Mouse (Mus musculus) liver, adult 2 months (tissue): ENCODE results near the gene Fam124b. TPM values are rescaled to one million over a fixed set of nuclear protein-coding genes. Genes with fewer than 3 reads are reported as not detected.

Experiments used
- DNase-seq: peaks from one replicate; pipeline ENCODE4 v3.0.0-alpha.2; 2011; ENCODE audit warnings: low read depth, low spot score; ENCODE audit errors: extremely low read depth
- H3K27ac ChIP-seq: fragments of 200-500 bp; replicated peaks from 2 replicates; pipeline ENCODE4 v1.5.1; 2012; ENCODE audit warnings: low read depth, mild to moderate bottlenecking, control low read depth, inconsistent platforms, low read length; ENCODE audit not compliant: insufficient read depth
- H3K27me3 ChIP-seq: fragments of 200-500 bp; 2 replicates; pipeline ENCODE4 v1.6.1; 2012; ENCODE audit warnings: mild to moderate bottlenecking, moderate library complexity, low read length, inconsistent platforms; ENCODE audit not compliant: control insufficient read depth, insufficient read depth
- H3K36me3 ChIP-seq: fragments of 200-500 bp; 2 replicates; pipeline ENCODE4 v1.6.1; 2012; ENCODE audit warnings: low read length, inconsistent platforms; ENCODE audit not compliant: control insufficient read depth, insufficient read depth
- H3K4me1 ChIP-seq: fragments of 200-500 bp; 2 replicates; pipeline ENCODE4 v1.6.1; 2011; ENCODE audit warnings: low read length; ENCODE audit not compliant: control insufficient read depth, insufficient read depth
- H3K4me3 ChIP-seq: fragments of 200-500 bp; 2 replicates; pipeline ENCODE4 v1.5.1; 2011; ENCODE audit warnings: low read depth, mild to moderate bottlenecking, control low read depth, low read length, moderate library complexity; ENCODE audit not compliant: insufficient read depth
- H3K79me2 ChIP-seq: fragments of 200-500 bp; 2 replicates; pipeline ENCODE4 v1.6.1; 2012; ENCODE audit warnings: inconsistent platforms, mild to moderate bottlenecking, low read length, moderate library complexity; ENCODE audit not compliant: control insufficient read depth, insufficient read depth
- H3K9ac ChIP-seq: fragments of 200-500 bp; 2 replicates; pipeline ENCODE4 v1.6.1; 2012; ENCODE audit warnings: low read depth, mild to moderate bottlenecking, control low read depth, inconsistent platforms, low read length
- CTCF ChIP-seq: fragments of 200-500 bp; IDR thresholded peaks from 2 replicates; pipeline ENCODE4 v1.5.1; 2011; ENCODE audit warnings: low read depth, low read length, control low read depth
- POLR2A ChIP-seq: fragments of 200-500 bp; IDR thresholded peaks from 2 replicates; pipeline ENCODE4 v1.6.1; 2011; ENCODE audit warnings: low read length, control low read depth; ENCODE audit not compliant: insufficient read depth; ENCODE audit errors: extremely low read depth
- WGBS: fragments of 180-500 bp; shearing (Covaris S2); methylation state at CpG from one replicate; pipeline ENCODE4 v1.1.7; 2018; 5-methylcytosine and 5-hydroxymethylcytosine counted together
- polyA plus RNA-seq: library from polyadenylated mRNA; depleted of rRNA; stranded (reverse); fragments of >200 nt; gene quantifications from 2 replicates; pipeline ENCODE4 v1.2.3, GENCODE M21; 2012
- total RNA-seq: library from RNA; depleted of rRNA; stranded (reverse); fragments of >200 nt; gene quantifications from 2 replicates; pipeline ENCODE4 v1.2.3, GENCODE M21; 2014

The Fam124b gene
- total and polyA plus RNA-seq, 2 experiments = not detected

GRCm38 (mm10) chr1:80230612-80231011, 12.3 kb upstream of the Fam124b start:
- H3K4me1 ChIP-seq = no peaks in the 10 kb centered on the region
- TF ChIP-seq CTCF (peak; percentile 4; the same call in 1 of the 2 replicates), POLR2A (no peak)
- H3K27ac ChIP-seq = no peak overlapping the region
- WGBS = 64% methylated on average over 1 of the region's 1 CpGs
- H3K27me3 ChIP-seq = no peaks in the 10 kb centered on the region
- H3K79me2 ChIP-seq = no peaks in the 10 kb centered on the region
- no peak overlapping the region for H3K4me3 ChIP-seq
- H3K9ac ChIP-seq = no peak overlapping the region
- DNase-seq = peak; percentile 28
- H3K36me3 ChIP-seq = no peaks in the 10 kb centered on the region

- H3K79me2 ChIP-seq = no peaks in the 10 kb centered on the region
- WGBS = 63% methylated on average over 3 of the region's 3 CpGs
- no peak for TF ChIP-seq POLR2A
- no peak for TF ChIP-seq CTCF
- no peak overlapping the region for H3K27ac ChIP-seq
- H3K9ac ChIP-seq = no peak overlapping the region
- no peak for DNase-seq
- H3K36me3 ChIP-seq = no peaks in the 10 kb centered on the region
- H3K4me1 ChIP-seq = no peaks in the 10 kb centered on the region
- no peak overlapping the region for H3K4me3 ChIP-seq
- H3K27me3 ChIP-seq = no peaks in the 10 kb centered on the region
Observed at GRCm38 (mm10) chr1:80224839-80225412, 6.7 kb upstream of the Fam124b start.

GRCm38 (mm10) chr1:80221151-80221550, 2.9 kb upstream of the Fam124b start:
- H3K36me3 ChIP-seq = no peaks in the 10 kb centered on the region
- 80% methylated on average over 4 of the region's 4 CpGs for WGBS
- H3K4me3 ChIP-seq = no peak overlapping the region
- no peaks in the 10 kb centered on the region for H3K4me1 ChIP-seq
- H3K79me2 ChIP-seq = no peaks in the 10 kb centered on the region
- no peak overlapping the region for H3K9ac ChIP-seq
- TF ChIP-seq POLR2A = no peak
- TF ChIP-seq CTCF = no peak
- DNase-seq = no peak
- no peaks in the 10 kb centered on the region for H3K27me3 ChIP-seq
- H3K27ac ChIP-seq = no peak overlapping the region

GRCm38 (mm10) chr1:80213826-80214225, 4.4 kb downstream of the Fam124b start:
- H3K9ac ChIP-seq = no peak overlapping the region
- H3K79me2 ChIP-seq = no peaks in the 10 kb centered on the region
- DNase-seq = no peak
- 79% methylated on average over 9 of the region's 9 CpGs for WGBS
- H3K4me3 ChIP-seq = no peak overlapping the region
- no peaks in the 10 kb centered on the region for H3K4me1 ChIP-seq
- H3K27ac ChIP-seq = no peak overlapping the region
- TF ChIP-seq CTCF = no peak
- TF ChIP-seq POLR2A = no peak
- H3K36me3 ChIP-seq = no peaks in the 10 kb centered on the region
- no peaks in the 10 kb centered on the region for H3K27me3 ChIP-seq

GRCm38 (mm10) chr1:80213146-80213545, 5.1 kb downstream of the Fam124b start:
- DNase-seq = no peak
- Histone ChIP-seq H3K27ac (no peak overlapping the region), H3K36me3 (no peaks in the 10 kb centered on the region), H3K9ac (no peak overlapping the region), H3K27me3 (no peaks in the 10 kb centered on the region), H3K4me3 (no peak overlapping the region), H3K4me1 (no peaks in the 10 kb centered on the region), H3K79me2 (no peaks in the 10 kb centered on the region)
- WGBS = 88% methylated on average over 10 of the region's 10 CpGs
- no peak for TF ChIP-seq POLR2A
- TF ChIP-seq CTCF = no peak

- DNase-seq = no peak
- H3K4me3 ChIP-seq = no peak overlapping the region
- no peaks in the 10 kb centered on the region for H3K27me3 ChIP-seq
- H3K9ac ChIP-seq = no peak overlapping the region
- 83% methylated on average over 3 of the region's 3 CpGs for WGBS
- no peaks in the 10 kb centered on the region for H3K4me1 ChIP-seq
- no peaks in the 10 kb centered on the region for H3K79me2 ChIP-seq
- TF ChIP-seq POLR2A = no peak
- TF ChIP-seq CTCF = no peak
- H3K36me3 ChIP-seq = no peaks in the 10 kb centered on the region
- H3K27ac ChIP-seq = no peak overlapping the region
Observed at GRCm38 (mm10) chr1:80202314-80202713, 16.0 kb downstream of the Fam124b start.
